Mouse (Mus musculus) liver, embryonic 14.5 days (tissue): ENCODE results near the gene Rsrc2. TPM values are rescaled to one million over a fixed set of nuclear protein-coding genes. Genes with fewer than 3 reads are reported as not detected.
A peak's percentile ranks its signal among the peaks of the same experiment; 100 is the strongest.

ENCODE experiments used
- ATAC-seq: fragments of 200-750 bp; cut with Nextera tagmentation; 2 replicates; pipeline ENCODE4 v1.8.0; 2017; ENCODE audit warnings: moderate number of reproducible peaks, mild to moderate bottlenecking, moderate library complexity; ENCODE audit not compliant: insufficient read depth
- DNase-seq, 3 experiments: peaks; one replicate each; pipeline ENCODE4 v3.0.0-alpha.2; 2012 to 2013; ENCODE audit warnings: low read depth in 3 of 3, low spot score in 3 of 3
- H3K27ac ChIP-seq: fragments of 300-500 bp; sonication (generic); 2 replicates; pipeline ENCODE4 v1.5.1; 2014; ENCODE audit warnings: moderate library complexity, mild to moderate bottlenecking, control low read depth, inconsistent platforms
- H3K27me3 ChIP-seq: fragments of 300-500 bp; sonication (generic); 2 replicates; pipeline ENCODE4 v1.6.1; 2014; ENCODE audit warnings: mild to moderate bottlenecking, low read length, moderate library complexity; ENCODE audit not compliant: control insufficient read depth, insufficient read depth
- H3K36me3 ChIP-seq: fragments of 300-500 bp; sonication (generic); replicated peaks from 2 replicates; pipeline ENCODE4 v1.6.1; 2014; ENCODE audit warnings: low read depth; ENCODE audit not compliant: control insufficient read depth, insufficient read depth
- H3K4me1 ChIP-seq, 2 experiments: fragments of 200-500 bp in 1 of 2; fragments of 300-500 bp in 1 of 2; sonication (generic) in 1 of 2; replicated peaks; 2 replicates each; pipeline ENCODE4 v1.6.1; 2012 to 2014; ENCODE audit warnings: antibody characterized with exemption in 1 of 2, inconsistent platforms in 1 of 2, low read length in 1 of 2; ENCODE audit not compliant: control insufficient read depth in 2 of 2, insufficient read depth in 2 of 2
- H3K4me2 ChIP-seq: fragments of 300-500 bp; sonication (generic); 2 replicates; pipeline ENCODE4 v1.6.1; 2014; ENCODE audit warnings: low read depth, mild to moderate bottlenecking, control low read depth, moderate library complexity
- H3K4me3 ChIP-seq, 2 experiments: fragments of 200-500 bp in 1 of 2; fragments of 300-500 bp in 1 of 2; sonication (generic) in 1 of 2; 2 replicates each; pipeline ENCODE4 v1.5.1; 2012 to 2014; ENCODE audit warnings: low read depth in 2 of 2, low read length in 2 of 2, mild to moderate bottlenecking in 2 of 2, control low read depth in 1 of 2, inconsistent platforms in 1 of 2, moderate library complexity in 1 of 2; ENCODE audit not compliant: insufficient read depth in 1 of 2
- H3K9ac ChIP-seq: fragments of 300-500 bp; sonication (generic); replicated peaks from 2 replicates; pipeline ENCODE4 v1.6.1; 2014; ENCODE audit warnings: mild to moderate bottlenecking, control low read depth, moderate library complexity
- H3K9me3 ChIP-seq: fragments of 300-500 bp; sonication (generic); 2 replicates; pipeline ENCODE4 v1.6.1; 2016; ENCODE audit warnings: low read length, mixed read lengths; ENCODE audit not compliant: control insufficient read depth
- CTCF ChIP-seq: IDR thresholded peaks from 2 replicates; pipeline ENCODE4 v1.5.1; 2016; ENCODE audit warnings: antibody characterized with exemption, low read depth, control low read depth
- EP300 ChIP-seq: IDR thresholded peaks from 2 replicates; pipeline ENCODE4 v1.6.1; 2016; ENCODE audit warnings: antibody characterized with exemption, low read depth
- WGBS: fragments of 180-500 bp; shearing (Covaris S2); extraction: QIAGEN DNeasy Blood & Tissue Kit; methylation state at CpG from one replicate; pipeline ENCODE4 v1.1.7; 2014; ENCODE audit not compliant: insufficient replicate concordance; 5-methylcytosine and 5-hydroxymethylcytosine counted together
- polyA plus RNA-seq, 2 experiments: library from polyadenylated mRNA; depleted of rRNA in 1 of 2; stranded (reverse) in 1 of 2; unstranded in 1 of 2; fragments of >200 nt; fragmentation: Nextera tagmentation in 1 of 2; extraction: Ambion mirVana in 1 of 2; gene quantifications; 2 replicates each; pipeline versions ENCODE4 v1.2.1 to v1.2.3; 2012 to 2014

The Rsrc2 gene
- polyA plus RNA-seq, 2 experiments, result 34.7 to 36.7 TPM

DNA sequence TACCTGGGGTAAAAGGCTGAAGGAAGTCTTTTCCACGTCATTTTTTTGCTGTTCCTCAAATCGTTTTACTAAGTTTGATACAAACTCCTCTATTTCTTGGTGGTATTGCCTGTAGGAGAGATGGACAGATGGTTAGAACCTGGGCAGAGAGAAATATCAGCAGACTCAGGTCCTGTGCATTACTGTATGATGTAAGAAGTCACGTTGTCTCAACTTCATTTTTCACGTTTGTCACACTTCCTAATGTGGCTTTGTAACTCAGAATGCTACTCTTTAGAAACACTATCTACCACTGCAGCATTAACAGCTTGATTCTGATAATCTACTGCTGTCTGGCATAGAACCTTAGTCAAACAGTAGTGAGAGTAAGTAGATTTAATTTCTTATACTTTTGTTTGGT, 34.6 kb downstream of the Rsrc2 start:
- Histone ChIP-seq H3K9ac (no peak overlapping the region), H3K27me3 (no peaks in the 10 kb centered on the region), H3K4me3 (no peak overlapping the region), H3K36me3 (peaks cover 75% of the 10 kb centered on the region), H3K27ac (no peak overlapping the region), H3K4me2 (no peak overlapping the region), H3K4me1 (peaks cover 6% of the 10 kb centered on the region in 2 experiments; a peak in 3 of 4 replicates), H3K9me3 (no peaks in the 10 kb centered on the region)
- ATAC-seq (no peak), DNase-seq (no peak)
- 58% methylated on average over 4 of the region's 4 CpGs for WGBS
- TF ChIP-seq CTCF, result no peak
- TF ChIP-seq EP300, result no peak

DNA sequence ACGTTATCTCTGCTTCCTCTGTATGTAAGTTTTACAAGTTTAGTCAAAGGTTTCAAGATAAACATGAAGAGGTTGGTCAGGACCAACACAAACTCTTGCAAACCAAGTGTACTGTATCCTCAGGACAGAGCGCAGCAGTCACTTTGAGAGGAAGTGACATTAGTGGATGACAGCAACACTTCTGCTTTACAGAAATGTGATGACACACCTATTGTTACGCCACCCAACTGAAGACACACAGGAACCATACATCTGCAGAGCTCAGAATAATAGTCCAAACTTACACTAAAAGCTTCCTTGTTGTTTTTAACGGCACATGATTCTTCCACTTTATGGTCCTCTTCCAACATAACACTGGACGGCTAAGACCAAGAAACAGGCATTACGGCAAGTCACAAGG, 35.4 kb downstream of the Rsrc2 start:
- no peak for ATAC-seq
- no peak overlapping the region for H3K4me2 ChIP-seq
- peak in 1 of 3 experiments; percentile 19 for DNase-seq
- WGBS, result 85% methylated on average over 6 of the region's 6 CpGs
- no peak overlapping the region for H3K27ac ChIP-seq
- peaks cover 82% of the 10 kb centered on the region for H3K36me3 ChIP-seq
- no peak overlapping the region for H3K4me3 ChIP-seq
- H3K9me3 ChIP-seq, result no peaks in the 10 kb centered on the region
- TF ChIP-seq EP300 (no peak), CTCF (no peak)
- H3K4me1 ChIP-seq, result peaks cover 3 to 5% of the 10 kb centered on the region in 2 experiments; a peak in 3 of 4 replicates
- H3K9ac ChIP-seq, result no peak overlapping the region
- H3K27me3 ChIP-seq, result no peaks in the 10 kb centered on the region

- Histone ChIP-seq H3K9ac (no peak overlapping the region), H3K4me3 (no peak overlapping the region), H3K27me3 (no peaks in the 10 kb centered on the region), H3K27ac (no peak overlapping the region), H3K36me3 (peaks cover 95% of the 10 kb centered on the region), H3K9me3 (no peaks in the 10 kb centered on the region), H3K4me1 (no peaks in the 10 kb centered on the region), H3K4me2 (no peak overlapping the region)
- 90% methylated on average over 4 of the region's 4 CpGs for WGBS
- DNase-seq (no peak), ATAC-seq (no peak)
- TF ChIP-seq EP300 (no peak), CTCF (no peak)
Measured at GRCm38 (mm10) chr5:123709571-123709970, 39.6 kb downstream of the Rsrc2 start.

DNA sequence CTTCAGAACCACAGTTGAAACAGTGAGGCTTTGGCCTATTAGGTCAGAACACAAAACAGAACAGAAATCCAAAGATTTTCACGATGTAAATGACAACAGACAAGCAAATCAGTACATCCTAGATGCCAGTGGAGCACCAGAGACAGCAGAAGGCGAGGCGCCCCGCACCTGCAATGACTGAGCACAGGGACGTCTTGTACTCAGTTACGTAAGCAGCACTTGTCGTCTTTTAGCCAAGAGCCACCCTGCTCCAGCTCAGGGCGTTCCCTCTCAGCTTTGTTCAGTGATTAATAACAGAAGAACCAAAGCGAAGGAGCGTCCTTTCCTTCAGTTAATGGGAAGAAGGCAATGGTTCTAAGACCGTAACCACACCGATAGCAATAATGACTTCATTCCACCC, 40.6 kb downstream of the Rsrc2 start:
- Histone ChIP-seq H3K9ac (no peak overlapping the region), H3K27me3 (no peaks in the 10 kb centered on the region), H3K4me2 (no peak overlapping the region), H3K9me3 (no peaks in the 10 kb centered on the region), H3K27ac (no peak overlapping the region), H3K36me3 (peaks cover 93% of the 10 kb centered on the region), H3K4me1 (no peaks in the 10 kb centered on the region), H3K4me3 (no peak overlapping the region)
- 88% methylated on average over 12 of the region's 12 CpGs for WGBS
- no peak for TF ChIP-seq CTCF
- no peak for TF ChIP-seq EP300
- ATAC-seq, result no peak
- no peak for DNase-seq

GRCm38 (mm10) chr5:123700625-123701024, 48.6 kb downstream of the Rsrc2 start:
- Histone ChIP-seq H3K4me3 (no peak overlapping the region), H3K36me3 (peaks cover 69% of the 10 kb centered on the region), H3K27ac (no peak overlapping the region), H3K4me1 (no peaks in the 10 kb centered on the region), H3K9me3 (no peaks in the 10 kb centered on the region), H3K4me2 (no peak overlapping the region), H3K9ac (no peak overlapping the region), H3K27me3 (no peaks in the 10 kb centered on the region)
- DNase-seq (no peak), ATAC-seq (no peak)
- no peak for TF ChIP-seq EP300
- TF ChIP-seq CTCF, result no peak
- WGBS, result 76% methylated on average over 11 of the region's 11 CpGs
